Mouse (Mus musculus): ENCODE results near the gene BC051665. TPM values are rescaled to one million over a fixed set of nuclear protein-coding genes. Genes with fewer than 3 reads are reported as not detected.

BC051665 gene
- polyA plus RNA-seq (2012; rRNA removed), result not detected in 2 replicates

GRCm38 (mm10) chr13:60786264-60786663, at the start of gene BC051665:
Gene BC051665 (minus strand): TSS chr13:60786364.

GRCm38 (mm10) chr13:60802749-60803148, 16.6 kb upstream of the BC051665 start, which contains the start of gene Ctsll3:
Gene Ctsll3 (minus strand): TSS chr13:60802849.

Other genes starting within 250 kb of the BC051665 start
- 6.3 and 6.9 TPM in 2 replicates for gene Dapk1, start 184.4 kb downstream of the BC051665 start, polyA plus RNA-seq (2012; rRNA removed)
- not detected in 2 replicates for gene Ctsll3, start 16.5 kb upstream of the BC051665 start, polyA plus RNA-seq (2012; rRNA removed)
- gene 4930486L24Rik, start 78.1 kb upstream of the BC051665 start, polyA plus RNA-seq (2012; rRNA removed), result 0.15 TPM in 2 replicates
- 0.05 TPM in 1 of 2 replicates, not detected in the other for gene Gm49392, start 110.5 kb upstream of the BC051665 start, polyA plus RNA-seq (2012; rRNA removed)
- 5.5 TPM in 2 replicates for gene Ctla2b, start 111.1 kb upstream of the BC051665 start, polyA plus RNA-seq (2012; rRNA removed)
- gene Tpbpb, start 118.5 kb upstream of the BC051665 start, polyA plus RNA-seq (2012; rRNA removed), result 0.37 and 2.0 TPM in 2 replicates
- gene Gm49393, start 149.2 kb upstream of the BC051665 start, polyA plus RNA-seq (2012; rRNA removed), result not detected in 2 replicates
- 5.8 and 6.1 TPM in 2 replicates for gene Gm49391, start 150.2 kb upstream of the BC051665 start, polyA plus RNA-seq (2012; rRNA removed)
- 16.9 and 18.1 TPM in 2 replicates for gene Ctla2a, start 150.3 kb upstream of the BC051665 start, polyA plus RNA-seq (2012; rRNA removed)
- gene Tpbpa, start 155.6 kb upstream of the BC051665 start, polyA plus RNA-seq (2012; rRNA removed), result 0.69 and 2.2 TPM in 2 replicates
- gene Ctsj, start 219.6 kb upstream of the BC051665 start, polyA plus RNA-seq (2012; rRNA removed), result 0.05 and 0.20 TPM in 2 replicates

All from liver, embryonic 14 days (tissue).